In genomic region chr14:25665314-25665970, GRCm38 (mm10) we compare ENCODE assay signal across 10 mouse cellular contexts. TPM values are rescaled to one million over a fixed set of nuclear protein-coding genes. Genes with fewer than 3 reads are reported as not detected.
DNase-seq lines count a peak whose midpoint lies in the region; ATAC-seq lines count a peak whose summit lies in the region.
"Had no signal": no experiment of that assay in that cellular context is flagged by ENCODE, and none has a peak within 500 bp of the region (broad histone marks: within the 10 kb centered on the region; RNA-seq: fewer than 3 reads in every experiment).

No protein-coding gene starts in this region.

- H3K27ac ChIP-seq in heart, embryonic 15.5 days = peak overlapping the region; percentile 73
- peak overlapping the region; percentile 32 for H3K27ac ChIP-seq in midbrain, embryonic 13.5 days
- H3K27ac ChIP-seq: liver, embryonic 13.5 days had no signal

- 0 out of 2 replicates have a peak overlapping the region, but pooled peaks have one; percentile 4 for H3K9ac ChIP-seq in heart, embryonic 15.5 days
- H3K9ac ChIP-seq in midbrain, embryonic 13.5 days (replicated peaks) = no peak overlapping the region
- H3K9ac ChIP-seq: liver, embryonic 13.5 days had no signal

- no peaks in the 10 kb centered on the region for H3K9me3 ChIP-seq in heart, embryonic 15.5 days (replicated peaks)
- no peaks in the 10 kb centered on the region for H3K9me3 ChIP-seq in midbrain, embryonic 13.5 days
- H3K9me3 ChIP-seq: liver, embryonic 13.5 days had no signal

- no peak for DNase-seq in heart, postnatal 14 days
- DNase-seq in brain, adult 2 months (ENCODE audit: low read depth, low spot score) = peak; percentile 35
- DNase-seq in heart, postnatal 4 days = peak; percentile 35
- DNase-seq in B cell, adult 2 months = no peak
- DNase-seq in left cerebral cortex, postnatal 14 days (ENCODE audit: low spot score in 2 of 2) = no peak
- no peak for DNase-seq in retina, postnatal 1 day
- DNase-seq: adrenal gland, adult 2 months; liver, embryonic 13.5 days had no signal

- peaks cover 49% of the 10 kb centered on the region for H3K36me3 ChIP-seq in heart, embryonic 15.5 days
- H3K36me3 ChIP-seq in midbrain, embryonic 13.5 days = peaks cover 68% of the 10 kb centered on the region

- no peak overlapping the region for H3K4me3 ChIP-seq in heart, embryonic 15.5 days
- no peak overlapping the region for H3K4me3 ChIP-seq in midbrain, embryonic 13.5 days (replicated peaks)
- H3K4me3 ChIP-seq: liver, embryonic 13.5 days had no signal

- peaks cover 41% of the 10 kb centered on the region for H3K4me1 ChIP-seq in heart, embryonic 15.5 days (replicated peaks)
- H3K4me1 ChIP-seq in midbrain, embryonic 13.5 days (replicated peaks) = 0 out of 2 replicates have a peak, but pooled peaks cover 6% of the 10 kb centered on the region

- no peak for ATAC-seq in heart, embryonic 15.5 days (replicated peaks; ENCODE audit: insufficient number of reproducible peaks, insufficient read depth, low FRiP score, low read depth)
- 0 out of 2 replicates have a peak, but pooled peaks have one; percentile 14 for ATAC-seq in midbrain, embryonic 13.5 days

- no peak overlapping the region; the same call in 1 of the 2 replicates for H3K4me2 ChIP-seq in heart, embryonic 15.5 days
- no peak overlapping the region for H3K4me2 ChIP-seq in midbrain, embryonic 13.5 days (replicated peaks)
- H3K4me2 ChIP-seq: liver, embryonic 13.5 days had no signal

- intact Hi-C loops in heart, postnatal 14 days (cut with DNase I) = loop anchor here (2.0 kb wide), 1 partner anchor 29 kb away; the partner anchor contains the start of gene Ppif
- intact Hi-C loops in left cerebral cortex, postnatal 14 days (cut with DNase I) = no loop called here

- H3K27me3 ChIP-seq in heart, embryonic 15.5 days = no peaks in the 10 kb centered on the region
- H3K27me3 ChIP-seq in midbrain, embryonic 13.5 days = no peaks in the 10 kb centered on the region
- H3K27me3 ChIP-seq: liver, embryonic 13.5 days had no signal

- 65% methylated on average over 19 of the region's 19 CpGs for WGBS in heart, embryonic 15.5 days
- 64% methylated on average over 19 of the region's 19 CpGs for WGBS in midbrain, embryonic 13.5 days

RNA-seq across cellular contexts. Expression of gene Ppif, which starts 28.5 kb away (rescaled TPM):
- 102 and 108 TPM in 2 replicates for polyA plus RNA-seq in heart, embryonic 15.5 days (2015; fragmentation: Nextera tagmentation; extraction: Ambion mirVana)
- total RNA-seq in heart, postnatal 14 days (2021) = 100 to 1,000 TPM; 238 to 261 TPM
- 100 to 1,000 TPM; 188 to 208 TPM for total RNA-seq in heart, postnatal 4 days (2021)
- 25.3 and 25.5 TPM in 2 replicates for polyA plus RNA-seq in midbrain, embryonic 13.5 days (2015; fragmentation: Nextera tagmentation; extraction: Ambion mirVana)
- total RNA-seq in left cerebral cortex, postnatal 14 days (2021) = 10 to 100 TPM; 23.5 to 25.2 TPM

Comparison
In these comparisons a context has a peak if more than half of its experiments do, and no peak if none do; other contexts are left out.
1. DNase-seq: peak in brain, adult 2 months (single experiment) and heart, postnatal 4 days (single experiment); none in heart, postnatal 14 days (0 of 2), B cell, adult 2 months (0 of 2), left cerebral cortex, postnatal 14 days (0 of 2) and retina, postnatal 1 day (single experiment).
2. RNA of gene Ppif, which starts 28.5 kb away (total RNA-seq): 238 to 261 TPM in heart, postnatal 14 days and 188 to 208 TPM in heart, postnatal 4 days; 23.5 to 25.2 TPM in left cerebral cortex, postnatal 14 days; every median in the first group is over 4 times any median in the second.